Mouse (Mus musculus): Measurements from ENCODE around the gene 1700013H16Rik. TPM values are rescaled to one million over a fixed set of nuclear protein-coding genes. Genes with fewer than 3 reads are reported as not detected.

Gene 1700013H16Rik
- not detected for polyA plus RNA-seq (2017; shearing (Covaris generic))

DNA sequence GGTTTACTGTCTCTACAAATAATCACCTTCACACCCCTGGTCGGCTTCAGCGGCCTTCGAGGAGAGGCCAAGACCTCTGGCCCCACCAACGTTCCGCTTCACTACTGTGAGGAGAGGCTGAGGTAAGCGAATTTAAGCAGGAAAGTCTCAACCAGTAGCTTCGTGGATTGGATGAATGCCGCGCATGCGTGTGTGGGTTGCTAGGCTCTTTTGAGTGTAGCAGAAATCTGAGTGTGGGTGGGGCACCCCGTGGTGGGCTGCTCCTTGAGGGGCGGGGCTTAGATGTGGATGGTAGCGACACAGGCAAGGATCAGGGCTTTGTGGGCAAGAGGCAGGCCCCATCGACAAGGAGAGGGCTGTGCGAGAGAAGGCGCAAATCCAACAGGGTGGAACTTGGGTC lies at the start of gene 1700013H16Rik:
TSS of gene 1700013H16Rik (minus strand) at position 96 of the 400 bp plus-strand sequence.

DNA sequence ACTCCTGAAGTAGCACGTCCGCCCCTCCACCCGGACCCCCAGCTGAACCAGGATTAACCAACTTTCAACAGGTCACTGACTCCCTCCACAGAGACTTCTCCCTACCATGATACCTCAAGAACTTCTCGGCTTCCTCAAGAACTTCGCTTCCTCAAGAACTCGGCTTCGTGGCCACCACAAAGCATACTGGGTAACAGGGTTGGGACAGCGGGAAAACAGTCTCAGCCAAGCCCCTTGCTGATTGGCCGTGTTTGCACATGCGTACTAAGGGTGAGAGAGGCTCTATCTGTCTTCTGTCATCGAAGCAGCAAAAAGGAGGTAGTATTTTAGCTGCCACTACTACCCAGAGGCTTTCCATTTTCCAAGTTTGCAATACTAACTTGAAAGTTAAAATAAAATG lies 39.9 kb upstream of the 1700013H16Rik start, which contains the start of gene Xlr:
TSS of gene Xlr (minus strand) at position 188 of the 400 bp plus-strand sequence.

DNA sequence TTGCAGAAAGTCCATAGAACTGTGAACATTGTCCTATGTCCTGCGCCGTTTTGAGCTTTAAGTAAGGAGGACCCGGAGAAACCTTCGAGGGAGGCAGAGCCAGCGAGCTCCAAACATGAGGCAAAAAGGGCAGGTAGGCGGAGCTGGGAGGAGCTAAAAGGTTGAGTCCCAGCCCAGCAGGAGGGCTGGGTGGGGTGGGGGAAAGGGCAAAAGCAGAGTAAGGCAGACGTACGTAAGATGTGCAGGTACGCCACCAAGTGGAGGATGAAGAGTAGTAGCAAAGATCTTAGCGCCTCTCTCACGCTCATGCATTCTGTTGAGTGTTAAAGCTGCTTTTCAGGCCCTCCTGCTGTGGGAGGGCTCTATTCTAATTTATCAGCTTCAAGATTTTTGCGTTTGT lies 18.6 kb upstream of the 1700013H16Rik start, which contains the start of gene Zfp36l3:
TSS of gene Zfp36l3 (minus strand) at position 119 of the 400 bp plus-strand sequence.

DNA sequence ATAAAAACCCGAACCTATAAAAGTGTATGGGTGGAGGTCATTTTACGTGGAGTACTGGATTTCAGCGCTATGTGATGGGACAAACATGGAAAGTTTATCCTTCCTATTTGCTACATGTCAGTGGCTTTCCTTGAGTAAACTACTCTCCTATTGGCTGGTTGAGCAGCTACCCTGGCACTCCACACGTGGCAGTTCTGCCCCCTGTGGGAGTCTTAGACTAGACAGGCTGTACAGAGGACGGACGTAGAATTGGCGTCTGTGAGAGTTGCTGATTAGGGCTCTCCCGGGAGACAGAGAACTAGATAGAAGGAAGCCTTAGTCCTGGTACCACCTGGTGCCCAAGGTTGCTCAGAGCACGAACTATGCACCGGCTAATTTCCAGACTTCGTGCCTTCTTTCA lies 33.0 kb downstream of the 1700013H16Rik start, which contains the start of gene 4930502E18Rik:
TSS of gene 4930502E18Rik (plus strand) at position 231 of the 400 bp plus-strand sequence.

Other genes with a start within 250 kb of the 1700013H16Rik start
- 10 to 100 TPM; 20.3 to 21.8 TPM for gene Rtl8c, start 149.8 kb downstream of the 1700013H16Rik start, polyA plus RNA-seq (2017; shearing (Covaris generic))
- not detected for gene Gm14597, start 148.9 kb downstream of the 1700013H16Rik start, polyA plus RNA-seq (2017; shearing (Covaris generic))
- 10 to 100 TPM; 31.5 to 33.5 TPM for gene Rtl8a, start 114.1 kb downstream of the 1700013H16Rik start, polyA plus RNA-seq (2017; shearing (Covaris generic))
- 10 to 100 TPM; 23.3 to 29.3 TPM for gene Rtl8b, start 87.4 kb downstream of the 1700013H16Rik start, polyA plus RNA-seq (2017; shearing (Covaris generic))
- not detected for gene 4930502E18Rik, start 33.0 kb downstream of the 1700013H16Rik start, polyA plus RNA-seq (2017; shearing (Covaris generic))
- gene Zfp36l3, start 18.6 kb upstream of the 1700013H16Rik start, polyA plus RNA-seq (2017; shearing (Covaris generic)) = not detected
- gene Xlr, start 39.9 kb upstream of the 1700013H16Rik start, polyA plus RNA-seq (2017; shearing (Covaris generic)) = 1 to 10 TPM; 1.6 to 4.7 TPM

Measured in activated CD4-positive, CD25-positive, alpha-beta regulatory T cell (primary cell).